Mouse (Mus musculus) frontal cortex, adult 2 months (tissue): ENCODE results near the gene Grin3b. TPM values are rescaled to one million over a fixed set of nuclear protein-coding genes. Genes with fewer than 3 reads are reported as not detected.

Experiments used
- DNase-seq, 2 experiments: peaks; one replicate each; pipeline ENCODE4 v3.0.0; 2022; ENCODE audit warnings: low spot score in 1 of 2; ENCODE audit errors: extremely low spot score in 1 of 2
- polyA plus RNA-seq: library from polyadenylated mRNA; depleted of rRNA; stranded (reverse); fragments of >200 nt; gene quantifications from 2 replicates; pipeline ENCODE4 v1.2.3, GENCODE M21; 2012

Gene Grin3b
- polyA plus RNA-seq, 1 experiment: 0.38 TPM

DNA sequence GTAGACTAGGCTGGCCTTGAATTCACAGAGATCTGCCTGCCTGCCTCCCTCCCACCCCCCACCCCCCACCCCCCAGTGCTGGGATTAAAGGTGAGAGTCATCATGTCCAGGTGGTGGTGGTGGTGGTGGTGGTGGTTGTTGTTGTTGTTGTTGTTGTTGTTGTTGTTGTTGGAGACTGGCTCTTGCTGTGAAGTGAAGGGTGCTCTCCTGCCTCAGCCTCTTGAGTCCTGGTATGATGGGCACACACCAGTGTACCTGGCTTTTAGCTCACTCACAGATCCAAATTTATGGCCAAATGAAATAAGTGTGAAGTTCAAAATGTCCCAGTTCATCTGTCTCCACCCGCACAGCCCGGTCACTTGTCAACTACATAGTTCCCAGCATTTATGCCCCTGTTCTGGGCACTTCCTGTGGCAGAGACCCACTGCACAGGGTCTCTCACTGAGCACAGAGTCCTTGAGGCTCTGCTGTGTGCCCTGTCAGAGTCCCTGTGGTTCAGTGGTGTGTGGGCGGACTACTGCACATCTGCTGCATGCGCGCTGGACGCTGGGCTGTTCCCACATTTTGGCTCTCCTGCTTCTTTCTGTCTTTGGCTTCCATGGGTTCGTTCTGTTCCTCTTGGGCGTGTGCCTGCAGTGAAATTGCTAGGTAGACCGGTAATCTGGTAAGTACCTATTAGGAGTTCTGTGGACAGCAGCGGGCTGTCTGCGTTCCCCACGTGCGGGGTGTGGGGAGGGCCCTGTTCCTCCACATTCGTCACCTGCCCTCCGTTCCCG is 35.5 kb upstream of the Grin3b start:
- DNase-seq: no peak

DNA sequence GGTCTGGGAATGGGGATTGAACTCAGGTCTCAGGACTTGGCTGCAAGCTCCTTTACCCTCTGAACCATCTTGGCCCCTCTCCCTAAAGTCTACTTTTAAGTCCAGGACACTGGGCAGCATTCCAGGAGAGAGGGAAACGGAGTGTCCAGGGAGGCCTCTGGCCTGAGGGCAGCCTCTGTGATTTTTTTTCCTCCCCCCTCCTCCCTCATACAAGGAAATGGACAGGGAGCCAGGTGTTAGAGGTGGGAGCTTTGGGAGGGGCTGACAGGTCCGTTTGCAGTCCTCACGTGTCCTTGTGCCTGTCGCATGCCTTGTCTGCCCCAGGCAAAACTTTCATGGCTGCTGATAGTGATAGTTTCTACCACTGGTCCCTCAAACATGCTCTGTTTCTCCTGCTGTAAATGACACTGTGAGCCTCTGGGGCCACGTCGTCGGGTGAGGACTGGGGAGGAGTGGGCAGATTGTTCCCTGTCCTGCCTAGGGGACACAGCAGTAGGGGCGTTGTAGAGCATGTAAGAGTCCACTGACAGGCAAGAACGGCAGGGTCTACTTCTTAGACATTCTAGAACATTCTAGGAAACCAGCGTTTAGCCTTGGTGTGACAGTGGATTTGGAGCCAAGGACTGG is 34.1 kb upstream of the Grin3b start:
- no peak for DNase-seq

DNA sequence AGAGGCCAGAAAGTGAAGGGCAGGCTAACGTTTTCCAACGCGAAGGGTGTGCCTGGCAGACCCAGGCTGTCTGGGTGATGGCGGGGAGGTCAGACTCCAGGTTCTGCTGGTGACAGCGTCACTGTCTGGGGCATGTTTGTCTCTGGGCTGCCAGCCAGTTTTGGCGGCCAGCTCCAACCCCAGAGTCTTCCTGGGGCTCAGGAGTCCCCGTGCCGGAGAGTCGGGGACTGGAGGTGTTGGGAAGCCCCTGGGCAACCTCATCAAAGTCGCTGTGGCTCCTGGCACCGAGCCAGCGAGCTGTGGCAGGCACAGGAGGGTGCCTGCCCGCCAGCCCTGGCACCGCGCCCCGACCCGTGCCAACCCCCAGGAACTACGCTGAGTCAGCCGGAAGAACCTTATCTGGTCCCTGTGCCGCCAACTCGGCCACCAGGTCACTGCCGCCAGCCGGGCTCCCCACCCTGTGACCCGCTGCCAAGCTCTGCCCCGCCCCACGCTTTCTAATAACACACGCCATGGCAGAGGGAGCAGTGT is 33.5 kb upstream of the Grin3b start:
- DNase-seq: no peak

DNA sequence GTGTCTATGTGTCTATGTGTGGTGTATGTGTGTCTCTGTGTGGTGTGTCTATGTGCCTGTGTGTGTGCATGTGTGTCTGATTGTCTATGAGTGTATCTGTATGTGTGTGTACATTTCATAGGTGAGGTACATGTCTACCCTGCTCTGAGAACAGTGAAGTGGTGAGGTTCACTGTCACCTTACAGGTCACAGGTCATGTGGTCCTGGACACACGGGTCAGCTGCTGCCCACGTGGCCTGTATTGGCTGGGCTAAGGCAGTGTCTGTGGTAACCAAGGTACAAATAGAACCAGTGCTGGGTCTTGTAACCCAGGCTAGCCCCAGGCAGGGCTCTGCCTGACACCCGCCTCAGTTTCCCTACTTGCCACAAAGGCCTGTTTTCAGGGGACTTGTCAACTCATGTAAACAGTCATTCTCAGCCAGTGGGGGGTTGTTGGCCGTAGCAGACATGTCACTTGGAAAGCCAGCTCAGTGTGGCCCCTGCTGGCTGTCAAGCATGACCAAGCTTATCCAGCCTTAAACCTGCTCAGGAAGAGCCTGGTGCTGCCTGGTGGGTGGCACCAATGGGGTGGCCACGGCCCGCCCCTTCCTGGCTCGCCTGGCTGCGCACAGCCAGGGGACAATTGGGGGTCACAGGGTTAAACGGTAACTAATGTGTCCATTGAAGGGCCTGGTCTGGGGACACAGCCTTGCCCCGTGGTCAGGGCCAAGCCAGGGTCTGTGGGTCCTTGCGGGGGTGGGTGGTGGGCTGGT is 32.6 kb upstream of the Grin3b start:
- DNase-seq: no peak

DNA sequence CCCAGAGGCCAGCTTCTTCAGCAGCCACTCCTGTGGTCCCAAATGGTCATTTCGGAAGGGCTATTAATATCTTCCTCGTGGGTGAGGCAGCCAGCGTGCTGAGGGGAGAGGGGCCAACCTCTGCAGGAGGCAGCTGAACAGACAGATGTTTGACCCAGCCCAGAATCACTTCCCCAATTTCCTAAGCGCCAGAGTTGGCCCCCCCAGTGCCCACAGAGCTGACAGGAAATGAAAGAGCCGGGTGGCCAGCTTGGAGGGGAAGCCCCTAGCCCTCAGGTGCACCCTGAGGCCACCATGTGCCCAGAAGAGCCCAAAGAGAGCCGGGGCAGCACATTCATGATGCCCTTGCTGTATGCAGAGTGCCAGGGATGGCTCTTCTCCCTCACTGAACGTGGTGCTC is 29.8 kb upstream of the Grin3b start:
- DNase-seq: no peak

DNA sequence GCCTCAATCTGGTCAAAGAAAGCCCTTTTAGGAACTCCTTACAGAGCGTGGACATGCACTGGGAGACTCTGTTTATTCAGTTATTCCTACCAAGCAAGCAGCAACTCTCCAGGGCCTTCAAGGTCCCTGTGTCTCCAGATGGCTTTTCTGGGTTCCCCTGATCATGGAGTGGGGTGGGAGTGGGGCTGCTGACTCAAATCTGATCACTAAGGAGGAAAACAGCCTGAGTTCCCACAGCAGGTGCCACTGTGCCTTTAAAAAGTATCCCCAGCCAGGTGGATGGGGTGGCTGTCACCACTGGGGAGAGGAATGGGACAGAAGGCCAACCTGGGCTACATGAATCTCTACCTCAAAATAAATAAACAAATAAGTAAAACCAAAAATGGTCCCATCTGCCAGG is 27.5 kb upstream of the Grin3b start:
- no peak for DNase-seq

DNA sequence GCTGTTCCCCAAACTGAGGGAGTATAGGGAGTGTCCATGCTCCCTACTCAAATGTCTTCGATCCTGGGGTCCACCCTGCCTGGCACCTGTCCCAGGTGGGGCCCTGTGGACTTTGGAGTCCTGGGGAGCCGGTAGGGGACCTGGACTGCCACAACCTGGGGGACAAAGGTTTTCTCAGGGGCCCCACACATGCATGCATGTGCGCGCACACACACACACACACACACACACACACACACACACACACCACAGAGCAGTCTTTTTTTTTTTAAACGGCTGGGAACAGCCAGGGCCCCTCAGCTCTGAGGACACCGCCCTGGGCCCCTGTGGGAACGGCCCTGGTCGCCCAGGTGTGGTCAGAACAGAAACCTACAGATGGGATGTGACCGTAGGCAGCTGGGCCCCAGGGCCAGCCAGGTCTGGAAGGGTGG is 27.0 kb upstream of the Grin3b start:
- no peak for DNase-seq

DNA sequence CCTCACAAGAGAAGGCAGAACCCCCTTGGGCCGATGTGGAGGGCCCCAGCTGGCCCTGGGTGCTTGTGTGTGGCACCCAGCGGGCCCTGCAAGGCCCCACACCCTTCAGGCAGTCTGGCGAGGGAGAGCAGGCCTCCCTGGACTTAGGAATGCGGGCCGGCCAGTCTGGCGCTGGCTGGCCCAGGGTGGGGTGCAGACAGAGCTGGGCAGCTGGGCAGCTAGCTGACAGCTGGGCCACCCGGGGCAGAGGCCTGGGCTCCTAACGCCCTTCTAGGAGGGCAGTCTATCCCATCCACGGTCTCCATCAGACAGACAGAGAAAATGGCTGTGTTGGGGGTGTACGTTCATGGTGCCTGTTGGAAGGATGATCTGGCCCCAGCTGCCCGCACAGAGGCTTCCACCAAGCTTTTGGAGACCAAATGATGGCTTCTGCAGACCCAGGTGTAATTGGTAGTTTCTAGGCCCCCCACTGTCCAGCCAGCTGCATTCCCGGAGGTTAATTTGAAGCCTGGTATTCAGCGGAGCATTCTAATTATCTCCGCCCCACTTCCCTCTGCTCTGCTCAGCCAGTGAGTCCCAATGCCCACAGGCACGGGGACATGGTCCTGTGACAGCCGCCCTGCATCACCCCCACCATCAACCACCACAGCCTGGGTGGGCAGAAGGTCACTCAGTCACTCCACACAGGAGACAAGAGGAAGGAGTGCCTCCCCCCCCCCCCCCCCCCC is 24.8 kb upstream of the Grin3b start:
- DNase-seq: no peak

DNA sequence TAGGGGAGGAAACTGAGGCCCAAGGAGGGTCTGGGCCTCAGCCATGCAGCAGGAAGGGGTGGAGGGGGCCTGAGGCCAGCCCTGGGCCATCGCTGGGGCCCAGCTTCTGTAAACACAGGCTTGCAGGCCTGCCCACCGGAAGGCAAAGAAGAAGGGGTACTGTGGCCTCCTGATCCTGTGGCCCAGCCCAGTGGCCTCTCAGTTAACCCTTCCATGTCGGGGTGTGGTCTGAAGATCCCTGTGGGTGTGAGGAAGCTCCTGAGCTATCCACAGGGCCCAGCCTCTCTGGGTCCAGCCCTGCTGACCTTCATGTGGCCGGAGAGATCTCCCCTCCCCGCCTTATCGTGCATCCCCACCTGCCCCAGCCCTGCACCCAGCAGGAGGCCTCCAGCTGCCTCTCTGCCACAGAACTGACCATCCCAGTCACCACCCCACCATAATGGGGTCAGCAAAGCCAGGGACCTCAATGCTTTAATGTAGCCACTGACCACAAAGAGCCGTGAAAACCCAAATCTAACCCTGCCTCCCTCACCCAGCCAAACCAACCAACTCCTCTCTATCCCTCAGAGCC is 23.7 kb upstream of the Grin3b start:
- no peak for DNase-seq

DNA sequence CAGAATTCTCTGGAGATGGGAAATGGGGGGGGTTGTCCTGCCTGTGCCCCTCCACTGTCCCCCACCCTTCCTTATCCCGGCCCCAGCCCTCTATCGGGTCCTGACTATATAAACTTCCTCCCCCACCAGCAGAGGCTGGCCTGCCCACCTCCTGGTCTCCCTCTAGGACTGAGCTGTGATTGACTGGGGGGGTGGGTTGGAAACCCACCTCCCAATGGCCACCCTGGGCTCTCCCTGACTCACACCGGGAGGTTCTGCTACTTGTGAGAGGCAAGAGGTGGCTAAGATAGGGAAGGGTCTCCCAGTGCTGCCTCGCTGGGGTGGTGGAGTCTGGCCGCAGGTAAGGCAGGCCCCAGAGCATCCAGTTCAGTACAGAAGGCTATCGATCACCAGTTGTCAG is 23.0 kb upstream of the Grin3b start:
- no peak for DNase-seq

DNA sequence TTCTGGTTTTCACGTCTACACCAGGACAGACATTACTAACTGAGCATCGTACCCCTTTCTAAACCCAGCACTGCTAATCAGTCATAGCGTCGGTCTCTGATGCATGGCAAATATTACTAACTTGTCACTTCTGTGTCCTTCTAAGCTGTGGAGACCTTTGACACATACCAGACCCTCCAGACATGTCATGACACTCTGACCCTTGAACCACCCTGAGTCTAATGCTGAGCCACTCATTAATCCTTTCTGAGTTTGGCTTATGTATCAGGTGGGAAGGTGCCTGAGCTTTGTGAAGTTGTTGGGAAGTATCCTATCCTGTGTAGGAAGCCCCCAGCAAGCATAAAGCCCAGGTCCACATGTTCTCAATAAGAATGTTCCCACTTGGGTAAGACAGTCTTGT is 20.6 kb upstream of the Grin3b start:
- DNase-seq: no peak

DNA sequence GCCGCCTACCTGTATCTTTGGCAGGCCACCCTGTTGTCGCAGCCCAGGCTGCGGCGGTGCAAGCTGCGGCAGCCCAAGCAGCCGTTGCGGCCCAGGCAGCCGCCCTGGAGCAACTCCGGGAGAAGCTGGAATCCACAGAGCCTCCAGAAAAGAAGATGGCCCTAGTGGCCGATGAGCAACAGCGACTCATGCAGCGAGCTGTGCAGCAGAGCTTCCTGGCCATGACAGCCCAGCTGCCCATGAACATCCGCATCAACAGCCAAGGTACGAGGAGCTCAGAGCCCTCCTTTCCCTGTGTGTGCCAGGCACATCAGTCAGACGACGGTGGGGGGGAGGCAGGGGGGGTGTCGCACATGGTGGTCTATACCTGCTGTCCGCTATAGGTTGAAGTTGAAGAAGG is 19.9 kb upstream of the Grin3b start:
- no peak for DNase-seq

DNA sequence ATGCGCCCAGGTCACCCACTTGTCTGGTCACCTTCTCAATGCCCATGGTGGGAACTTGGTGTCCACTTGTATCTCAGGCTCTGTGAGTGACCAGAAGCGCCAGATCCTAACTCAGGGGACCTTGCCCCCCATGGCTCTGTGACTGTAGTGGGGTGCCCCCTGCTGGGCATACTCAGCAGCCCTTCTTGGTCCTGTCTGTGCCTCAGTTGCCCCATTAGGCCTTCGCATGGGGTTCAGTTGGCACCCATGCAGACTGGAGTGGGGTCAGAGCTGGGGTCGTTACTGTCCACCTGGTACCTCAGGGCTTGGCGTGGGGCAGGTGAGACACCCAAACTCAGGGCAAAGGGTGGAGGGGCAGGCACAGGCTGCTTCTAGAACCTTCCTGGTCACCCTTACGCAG is 16.6 kb upstream of the Grin3b start:
- DNase-seq: peak in 1 of 2 experiments; percentile 43

DNA sequence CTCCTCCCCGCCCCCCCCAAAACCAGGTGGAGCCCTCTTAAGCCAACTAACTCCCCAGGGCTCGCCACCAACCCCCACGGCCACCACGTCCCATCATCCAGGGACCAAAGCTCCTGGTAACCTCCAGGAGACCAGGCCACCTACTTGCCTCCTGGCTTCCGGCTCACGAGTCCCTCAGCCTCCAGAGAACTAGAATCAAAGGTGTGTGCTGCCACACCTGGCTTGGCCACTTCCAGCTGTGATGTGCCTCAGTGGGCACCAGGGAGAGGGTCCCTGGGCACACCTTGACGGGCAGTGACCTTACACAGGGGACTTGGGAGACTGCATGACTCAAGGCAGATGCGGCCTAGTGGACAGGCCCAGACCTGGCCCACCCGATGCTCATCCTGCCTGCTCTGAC is 14.8 kb upstream of the Grin3b start:
- no peak for DNase-seq

DNA sequence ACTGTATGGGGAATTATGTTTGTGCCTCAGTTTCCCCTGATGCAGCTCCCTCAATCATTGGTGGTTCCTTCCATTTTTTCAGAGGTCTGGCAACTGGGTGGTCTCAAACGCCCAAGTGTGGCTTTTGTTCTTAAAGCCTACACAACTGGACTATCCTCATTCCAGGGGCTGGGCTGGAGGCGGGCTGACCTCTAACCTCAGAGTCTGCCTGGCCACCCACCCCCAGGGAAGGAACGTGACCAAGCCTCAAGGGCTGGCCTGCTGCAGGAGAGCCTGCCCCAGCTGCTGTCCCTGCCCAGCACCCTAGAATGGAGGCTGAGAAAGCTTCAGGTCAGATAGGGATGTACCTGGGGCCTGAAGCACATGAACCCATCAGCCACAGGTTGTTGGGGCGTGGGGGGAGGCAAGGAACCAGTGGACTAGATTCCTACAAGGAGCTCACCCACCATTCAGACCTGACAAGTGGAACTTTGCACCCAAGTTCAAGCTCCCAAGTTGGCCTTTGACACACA is 13.8 kb upstream of the Grin3b start:
- DNase-seq: no peak

DNA sequence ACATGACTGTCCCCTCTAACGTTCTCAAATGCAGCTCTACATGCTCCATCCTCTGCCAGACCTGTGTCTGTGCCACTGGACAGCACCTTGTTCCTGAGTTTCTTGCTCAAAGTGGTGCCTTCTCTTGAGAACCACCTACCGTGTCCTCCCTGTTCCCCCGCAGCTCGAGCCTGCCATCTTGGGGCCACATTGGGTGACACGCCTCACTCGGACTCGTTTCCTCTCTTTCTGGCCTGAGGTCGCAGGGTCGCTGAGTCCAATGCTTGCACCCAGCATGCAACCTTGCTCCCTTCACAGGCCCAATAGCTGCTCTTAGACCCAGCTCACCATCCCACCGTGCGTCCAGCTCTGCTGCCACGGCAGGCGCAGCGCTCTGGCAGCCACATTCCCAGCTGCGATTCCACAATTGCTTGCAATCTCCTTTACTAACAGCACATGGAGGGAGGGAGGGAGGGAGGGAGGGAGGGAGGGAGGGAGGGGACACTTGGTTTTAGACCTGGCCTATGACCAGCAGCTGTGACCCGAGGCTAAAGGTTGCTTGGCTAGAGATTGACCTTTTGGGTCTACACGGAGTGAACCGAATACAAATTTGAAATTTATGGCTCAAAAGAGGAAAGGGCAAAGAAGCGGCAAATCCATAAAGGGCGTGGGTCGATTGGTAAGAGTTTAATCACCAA is 12.2 kb upstream of the Grin3b start:
- DNase-seq: peak in 1 of 2 experiments; percentile 76

DNA sequence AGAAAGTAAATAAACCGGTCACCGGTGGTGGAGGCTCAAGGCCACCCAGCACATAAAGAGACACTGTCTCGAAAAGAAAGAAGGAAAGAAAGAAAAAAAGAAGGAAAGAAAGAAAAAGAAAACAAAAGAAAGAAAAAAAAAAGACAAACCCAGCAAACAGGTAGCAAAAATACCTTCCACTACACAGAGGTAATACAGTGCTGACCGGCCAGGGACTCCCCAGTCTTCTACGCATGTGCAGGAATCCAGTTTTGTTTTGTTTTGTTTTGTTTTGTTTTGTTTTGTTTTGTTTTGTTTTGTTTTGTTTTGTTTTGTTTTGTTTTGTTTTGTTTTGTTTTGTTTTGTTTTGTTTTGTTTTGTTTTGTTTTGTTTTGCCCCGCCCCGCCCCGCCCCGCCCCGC is 11.1 kb upstream of the Grin3b start:
- DNase-seq: peak in 1 of 2 experiments; percentile 37

DNA sequence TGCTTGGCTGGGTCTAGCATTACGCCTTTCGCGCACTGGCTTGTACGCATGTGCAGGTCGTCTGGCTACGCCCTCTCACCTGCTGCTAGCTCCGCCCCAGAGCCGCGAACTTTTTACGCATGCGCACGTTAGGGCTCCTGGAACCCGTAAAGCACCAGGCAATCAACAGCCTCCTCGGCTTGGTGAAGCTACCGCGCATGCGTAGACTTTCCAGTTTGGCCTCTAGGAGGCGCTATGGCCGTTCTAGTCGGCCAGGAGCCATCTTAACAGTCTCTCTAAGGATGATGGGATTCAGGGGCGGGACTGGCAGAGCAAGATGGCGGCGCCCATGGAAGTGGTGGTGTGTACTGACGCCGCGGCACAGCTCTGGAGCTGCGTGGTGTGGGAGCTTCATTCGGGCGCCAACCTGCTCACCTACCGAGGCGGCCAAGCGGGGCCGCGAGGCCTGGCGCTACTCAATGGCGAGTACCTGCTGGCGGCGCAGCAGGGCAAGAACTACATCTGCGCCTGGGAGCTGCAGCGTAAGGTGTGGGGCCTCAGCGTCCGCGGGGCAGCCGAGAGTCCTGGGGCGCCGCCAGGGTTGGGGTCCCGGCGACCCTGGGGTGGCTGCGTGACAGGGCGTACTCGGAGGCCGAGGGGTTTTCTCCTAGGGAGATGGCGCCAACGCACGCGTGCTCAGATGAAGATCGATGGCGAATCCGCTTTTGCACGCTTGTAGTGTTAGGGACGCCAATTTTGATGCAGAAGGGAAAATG is 10.5 kb upstream of the Grin3b start, which contains the start of gene Wdr18:
TSS of gene Wdr18 (plus strand) at position 306 of the 755 bp plus-strand sequence.
- DNase-seq: peak; percentile 99 to 100
